Mouse (Mus musculus) embryonic facial prominence, embryonic 12.5 days (tissue): ENCODE results near the gene Rpgr. TPM values are rescaled to one million over a fixed set of nuclear protein-coding genes. Genes with fewer than 3 reads are reported as not detected.

ENCODE experiments used
- ATAC-seq: fragments of 200-750 bp; cut with Nextera tagmentation; 2 replicates; pipeline ENCODE4 v1.8.0; 2017; ENCODE audit not compliant: insufficient number of reproducible peaks, insufficient read depth, low FRiP score, low TSS enrichment
- H3K27ac ChIP-seq: fragments of 300-500 bp; sonication (generic); 2 replicates; pipeline ENCODE4 v1.5.1; 2016; ENCODE audit warnings: mild to moderate bottlenecking
- H3K27me3 ChIP-seq: fragments of 300-500 bp; sonication (generic); 2 replicates; pipeline ENCODE4 v1.6.1; 2016; ENCODE audit warnings: mild to moderate bottlenecking, moderate library complexity
- H3K36me3 ChIP-seq: fragments of 300-500 bp; sonication (generic); 2 replicates; pipeline ENCODE4 v1.6.1; 2016; ENCODE audit warnings: mild to moderate bottlenecking
- H3K4me1 ChIP-seq: fragments of 300-500 bp; sonication (generic); 2 replicates; pipeline ENCODE4 v1.6.1; 2016
- H3K4me2 ChIP-seq: fragments of 300-500 bp; sonication (generic); replicated peaks from 2 replicates; pipeline ENCODE4 v1.6.1; 2016; ENCODE audit warnings: mild to moderate bottlenecking, moderate library complexity
- H3K4me3 ChIP-seq: fragments of 300-500 bp; sonication (generic); 2 replicates; pipeline ENCODE4 v1.5.1; 2016; ENCODE audit warnings: mild to moderate bottlenecking
- H3K9ac ChIP-seq: fragments of 300-500 bp; sonication (generic); 2 replicates; pipeline ENCODE4 v1.6.1; 2016; ENCODE audit warnings: mild to moderate bottlenecking, moderate library complexity
- H3K9me3 ChIP-seq: fragments of 300-500 bp; sonication (generic); 2 replicates; pipeline ENCODE4 v1.6.1; 2016; ENCODE audit warnings: mild to moderate bottlenecking, moderate library complexity
- WGBS: fragments of 180-500 bp; shearing (Covaris S2); methylation state at CpG from one replicate; pipeline ENCODE4 v1.1.7; 2016; 5-methylcytosine and 5-hydroxymethylcytosine counted together
- polyA plus RNA-seq: library from polyadenylated mRNA; unstranded; fragments of >200 nt; fragmentation: Nextera tagmentation; extraction: Ambion mirVana; gene quantifications from 2 replicates; pipeline ENCODE4 v1.2.1, GENCODE M21; 2016

Rpgr gene
- polyA plus RNA-seq, 1 experiment from 2014 or later = 28.9 TPM

DNA sequence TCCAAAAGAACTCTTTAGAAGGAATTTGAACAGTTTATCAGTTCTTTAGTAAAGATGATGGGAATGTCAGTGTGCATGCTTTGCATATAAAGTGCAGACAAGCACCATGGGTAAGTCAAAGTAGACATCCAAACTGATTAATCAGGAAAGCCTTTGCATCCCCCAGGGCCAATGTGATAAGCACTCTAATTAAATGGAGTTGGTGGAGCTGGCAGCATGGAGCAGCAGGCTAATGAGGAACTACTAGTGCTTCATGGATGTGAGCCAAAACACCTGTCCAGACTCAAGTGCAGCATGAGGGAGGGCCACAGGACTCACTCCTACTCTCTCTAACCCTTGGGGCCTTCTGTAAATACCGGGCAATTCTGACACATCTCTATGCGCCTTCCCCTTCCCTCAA, 145.2 kb downstream of the Rpgr start:
- no peaks in the 10 kb centered on the region for H3K4me1 ChIP-seq
- H3K27me3 ChIP-seq = no peaks in the 10 kb centered on the region
- H3K9me3 ChIP-seq = no peaks in the 10 kb centered on the region
- H3K9ac ChIP-seq = no peak overlapping the region
- H3K4me3 ChIP-seq = no peak overlapping the region
- 81% methylated on average over 2 of the region's 2 CpGs for WGBS
- H3K36me3 ChIP-seq = no peaks in the 10 kb centered on the region
- no peak for ATAC-seq
- H3K27ac ChIP-seq = no peak overlapping the region
- H3K4me2 ChIP-seq = no peak overlapping the region

DNA sequence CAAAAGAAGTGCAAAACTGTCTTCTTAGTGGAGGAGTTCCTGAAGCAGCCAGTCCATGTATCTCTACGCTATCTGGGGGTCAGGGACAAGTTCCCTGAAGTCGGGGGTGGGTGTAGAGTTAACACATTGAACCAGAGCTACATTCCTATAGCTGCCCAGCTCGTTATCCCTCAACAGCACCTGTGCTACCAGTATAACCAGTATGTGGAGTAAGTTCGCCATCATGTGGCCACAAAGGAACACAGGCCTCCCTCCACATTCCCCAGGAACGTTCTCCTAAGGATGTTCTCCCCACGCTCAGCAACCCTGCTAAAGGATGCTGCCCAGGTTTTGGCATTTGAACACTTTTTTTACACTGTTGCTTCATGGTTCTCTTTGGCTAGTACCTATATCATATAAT, 146.0 kb downstream of the Rpgr start:
- no peaks in the 10 kb centered on the region for H3K4me1 ChIP-seq
- 24% methylated on average over 6 of the region's 6 CpGs for WGBS

DNA sequence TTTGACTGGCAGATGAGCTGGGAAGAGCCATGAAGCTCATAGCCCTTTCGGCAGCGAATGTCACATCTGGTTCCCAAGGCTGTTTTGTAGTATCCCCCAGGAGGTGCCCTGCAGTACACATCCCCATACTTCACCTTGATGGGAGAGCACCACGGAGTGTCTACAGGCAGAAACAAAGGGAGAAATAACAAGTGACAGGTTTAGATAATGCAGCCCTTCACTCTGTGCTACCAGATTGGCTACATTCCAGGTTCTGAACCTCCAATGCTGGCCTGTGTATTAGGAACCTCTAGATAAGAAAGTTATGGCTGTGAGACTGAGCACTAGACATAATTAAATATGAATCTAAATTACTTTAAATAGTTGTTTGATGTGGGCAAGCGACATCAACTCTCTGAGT, 147.3 kb downstream of the Rpgr start:
- ATAC-seq = no peak
- WGBS = 72% methylated on average over 4 of the region's 4 CpGs
- H3K36me3 ChIP-seq = no peaks in the 10 kb centered on the region

More for the DNA sequence above, 146.0 kb downstream of the Rpgr start:
- H3K4me3 ChIP-seq = no peak overlapping the region
- H3K27ac ChIP-seq = no peak overlapping the region
- no peaks in the 10 kb centered on the region for H3K27me3 ChIP-seq
- ATAC-seq = no peak
- no peaks in the 10 kb centered on the region for H3K36me3 ChIP-seq
- no peak overlapping the region for H3K4me2 ChIP-seq
- no peak overlapping the region for H3K9ac ChIP-seq
- no peaks in the 10 kb centered on the region for H3K9me3 ChIP-seq

DNA sequence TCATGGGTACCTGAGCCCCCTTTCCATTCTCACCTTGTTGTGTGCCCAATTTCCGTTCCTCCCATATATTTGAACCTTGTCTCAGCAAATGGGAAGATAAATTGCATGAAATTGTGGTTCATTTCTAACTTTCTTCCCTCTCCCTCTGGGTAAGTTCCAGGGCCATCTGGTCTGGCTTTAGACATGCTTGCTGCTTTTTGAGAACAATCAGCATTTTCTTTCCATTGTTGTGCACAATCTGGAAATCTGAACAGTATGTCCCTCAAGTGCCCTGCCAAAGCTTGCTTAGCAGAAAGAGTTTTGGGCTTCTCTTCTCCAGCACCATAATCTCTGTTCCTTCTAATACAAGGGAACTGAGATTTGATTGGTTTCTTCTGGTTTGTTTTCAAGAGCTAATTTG, 152.9 kb downstream of the Rpgr start:
- 84% methylated on average over 1 of the region's 1 CpGs for WGBS
- no peaks in the 10 kb centered on the region for H3K9me3 ChIP-seq
- H3K4me1 ChIP-seq = no peaks in the 10 kb centered on the region
- no peak overlapping the region for H3K9ac ChIP-seq
- H3K27ac ChIP-seq = no peak overlapping the region
- H3K27me3 ChIP-seq = no peaks in the 10 kb centered on the region
- H3K4me3 ChIP-seq = no peak overlapping the region
- H3K4me2 ChIP-seq = no peak overlapping the region
- no peaks in the 10 kb centered on the region for H3K36me3 ChIP-seq
- ATAC-seq = no peak

More for the DNA sequence above, 147.3 kb downstream of the Rpgr start:
- Histone ChIP-seq H3K4me1 (no peaks in the 10 kb centered on the region), H3K9me3 (no peaks in the 10 kb centered on the region), H3K27ac (no peak overlapping the region), H3K4me2 (no peak overlapping the region), H3K4me3 (no peak overlapping the region), H3K27me3 (no peaks in the 10 kb centered on the region), H3K9ac (no peak overlapping the region)

DNA sequence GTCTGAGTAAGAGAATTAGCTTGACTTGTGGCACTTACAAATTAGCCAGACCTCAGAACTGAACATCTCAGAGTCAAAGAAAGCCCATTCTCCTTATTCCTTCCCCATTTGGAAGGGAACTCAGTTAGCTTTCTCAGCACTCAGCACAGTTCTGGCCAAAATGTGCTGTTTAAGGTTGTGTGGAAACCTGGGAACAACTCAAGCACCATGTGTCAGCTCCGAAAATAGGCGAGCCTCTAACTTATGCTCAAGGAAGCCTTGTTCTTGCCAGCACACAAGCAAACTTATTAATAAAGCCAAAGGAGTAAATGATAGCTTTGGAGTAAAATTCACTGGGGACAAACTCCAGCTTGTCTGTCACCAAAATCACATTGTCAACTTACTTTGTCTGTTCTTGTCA, 153.4 kb downstream of the Rpgr start:
- no peak for ATAC-seq
- H3K36me3 ChIP-seq = no peaks in the 10 kb centered on the region
- H3K27me3 ChIP-seq = no peaks in the 10 kb centered on the region
- no peak overlapping the region for H3K4me2 ChIP-seq
- no peaks in the 10 kb centered on the region for H3K9me3 ChIP-seq
- no peak overlapping the region for H3K9ac ChIP-seq
- 85% methylated on average over 2 of the region's 2 CpGs for WGBS
- H3K4me1 ChIP-seq = no peaks in the 10 kb centered on the region
- no peak overlapping the region for H3K27ac ChIP-seq
- no peak overlapping the region for H3K4me3 ChIP-seq

DNA sequence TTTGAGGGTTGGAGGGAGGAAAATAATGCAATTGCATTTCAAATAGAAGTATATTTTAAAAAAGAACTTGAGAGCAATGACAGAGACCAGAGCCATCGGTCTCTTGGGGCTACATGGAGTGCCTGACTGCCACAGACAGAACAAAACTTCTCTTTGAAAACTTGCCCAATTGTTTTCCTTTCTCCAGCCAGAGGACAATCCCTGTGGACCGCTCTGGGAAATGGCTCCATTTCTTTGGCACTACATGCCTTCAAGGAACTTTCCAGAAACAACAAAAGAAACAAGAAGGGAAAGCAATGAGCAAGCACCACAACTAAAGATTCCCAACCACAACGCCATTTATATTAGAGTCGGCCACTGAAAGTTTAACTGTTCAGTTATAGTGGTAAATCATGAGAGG, 154.5 kb downstream of the Rpgr start:
- Histone ChIP-seq H3K27me3 (no peaks in the 10 kb centered on the region), H3K9me3 (no peaks in the 10 kb centered on the region)
- WGBS = 68% methylated on average over 4 of the region's 4 CpGs

DNA sequence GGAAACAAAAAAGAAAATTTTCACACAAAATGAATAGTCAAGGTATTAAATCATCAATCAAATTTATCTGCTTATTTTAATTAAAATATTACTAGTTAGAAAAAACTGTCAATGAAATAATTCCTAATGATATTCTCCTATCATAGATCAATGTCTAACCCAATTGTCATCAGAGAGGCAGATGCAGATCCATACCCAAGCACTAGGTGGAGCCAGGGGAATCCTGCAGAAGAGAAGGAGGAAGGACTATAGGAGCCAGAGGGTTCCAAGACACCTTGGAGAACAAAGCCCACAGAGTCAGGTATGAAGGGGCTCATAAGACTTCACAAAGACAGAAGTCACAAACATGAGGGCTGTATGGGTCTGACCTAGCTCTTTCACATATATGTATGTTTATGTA, 182.1 kb downstream of the Rpgr start:
- H3K4me3 ChIP-seq = no peak overlapping the region
- H3K4me1 ChIP-seq = no peaks in the 10 kb centered on the region
- no peaks in the 10 kb centered on the region for H3K36me3 ChIP-seq
- H3K27ac ChIP-seq = no peak overlapping the region
- no peak overlapping the region for H3K9ac ChIP-seq
- no peaks in the 10 kb centered on the region for H3K27me3 ChIP-seq
- H3K9me3 ChIP-seq = no peaks in the 10 kb centered on the region
- no peak overlapping the region for H3K4me2 ChIP-seq
- no peak for ATAC-seq

More for the DNA sequence above, 154.5 kb downstream of the Rpgr start:
- Histone ChIP-seq H3K27ac (no peak overlapping the region), H3K4me1 (no peaks in the 10 kb centered on the region), H3K4me3 (no peak overlapping the region), H3K36me3 (no peaks in the 10 kb centered on the region), H3K4me2 (no peak overlapping the region), H3K9ac (no peak overlapping the region)
- ATAC-seq = no peak

Other genes with a start within 250 kb of the Rpgr start
- 18.9 and 21.2 TPM in 2 replicates for gene Srpx, start 99.2 kb downstream of the Rpgr start, polyA plus RNA-seq
- gene Otc, start 35.4 kb upstream of the Rpgr start, polyA plus RNA-seq = not detected in 2 replicates